Mouse (Mus musculus) ZHBTc4 (cell line): ENCODE measurements at regions not wholly inside any gene's neighbourhood (a gene's known extent, or its start where the extent isn't known, plus 50 kb on each side); places are given as distances from the start of the nearest gene placed in this dataset.

ENCODE experiments used
- DNase-seq: peaks from one replicate; pipeline ENCODE4 v3.0.0-alpha.2; 2011; ENCODE audit warnings: low read depth, low spot score

GRCm38 (mm10) chr5:7779827-7780226 lies 180.4 kb upstream of the Steap4 start:
- no peak for DNase-seq

DNA sequence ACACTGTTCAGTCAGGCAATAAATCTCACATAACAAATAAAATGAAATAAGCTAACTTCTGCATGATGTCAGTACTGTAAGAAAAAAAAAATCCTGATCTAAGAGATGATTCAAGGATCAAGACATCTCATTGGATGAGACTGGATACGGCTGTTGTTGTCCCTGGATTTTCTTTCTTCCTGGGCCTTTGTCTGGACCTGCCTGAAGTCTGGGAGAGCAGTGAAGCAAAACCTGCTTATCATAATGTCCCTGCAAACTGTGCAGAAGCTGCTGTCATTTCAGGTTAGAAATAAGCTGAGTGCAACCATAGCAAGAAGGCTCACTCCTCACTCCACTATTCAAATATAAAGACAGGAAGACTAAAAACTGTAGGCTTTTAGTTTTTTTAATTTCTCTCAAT lies 178.0 kb upstream of the Steap4 start:
- DNase-seq: no peak

DNA sequence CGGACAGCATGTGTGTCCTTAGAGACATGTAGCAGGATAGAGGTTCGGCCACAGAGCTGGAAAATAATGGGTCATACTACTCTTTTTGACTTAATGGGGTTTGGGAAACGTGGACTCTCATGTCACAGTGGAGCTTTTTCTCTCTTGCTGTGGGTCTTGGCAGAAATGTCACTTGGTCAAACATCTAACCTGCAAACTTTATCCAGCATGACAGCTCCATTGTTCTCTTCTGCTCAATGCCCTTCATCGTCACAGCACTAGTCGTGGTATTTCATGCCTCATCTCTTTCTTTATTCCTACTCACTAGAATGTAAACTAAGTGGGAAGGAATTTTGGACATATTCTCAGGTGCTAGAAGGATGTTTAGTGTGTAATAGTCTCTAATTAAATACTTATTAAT lies 171.9 kb upstream of the Steap4 start:
- no peak for DNase-seq

DNA sequence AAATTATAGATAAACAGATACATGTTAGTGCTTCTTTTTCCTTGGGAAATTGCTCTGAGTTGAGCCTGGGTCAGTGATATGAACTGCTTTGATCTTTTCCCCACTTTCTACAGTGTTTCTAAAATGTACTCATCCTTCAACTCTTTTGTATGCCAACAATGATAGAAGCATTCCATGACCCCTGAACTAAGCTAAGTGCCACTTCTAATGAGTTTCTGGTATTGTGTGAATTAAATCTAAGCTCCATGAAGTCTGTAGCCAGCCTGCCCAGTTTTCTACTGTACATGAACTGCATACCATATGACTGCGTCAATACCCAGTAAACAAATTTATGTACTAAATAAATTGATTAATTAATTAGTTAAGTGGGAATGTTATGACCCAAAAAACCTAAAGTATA lies 171.1 kb upstream of the Steap4 start:
- DNase-seq: no peak

GRCm38 (mm10) chr5:7820592-7820991 lies 139.7 kb upstream of the Steap4 start:
- DNase-seq: peak; percentile 44

GRCm38 (mm10) chr5:7821700-7822099 lies 138.6 kb upstream of the Steap4 start:
- no peak for DNase-seq

DNA sequence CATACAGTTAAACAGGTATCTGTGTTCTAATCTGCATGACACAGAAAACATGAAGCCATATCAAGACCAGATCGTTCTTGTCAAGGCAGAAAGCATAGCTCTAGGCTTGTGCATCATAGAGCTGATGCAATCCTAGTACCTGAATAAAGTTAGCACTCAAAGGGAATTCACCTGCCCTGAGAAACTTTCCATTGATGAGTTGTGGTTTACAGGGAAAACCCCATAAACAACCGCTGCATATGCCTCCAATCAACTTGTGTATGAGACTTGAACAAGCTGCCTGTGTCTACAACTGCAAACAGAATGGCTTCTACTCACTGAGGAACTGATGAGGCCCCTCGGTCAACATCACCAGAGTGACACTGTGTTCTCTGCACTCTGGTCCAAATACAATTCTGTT lies 130.6 kb upstream of the Steap4 start:
- DNase-seq: no peak

DNA sequence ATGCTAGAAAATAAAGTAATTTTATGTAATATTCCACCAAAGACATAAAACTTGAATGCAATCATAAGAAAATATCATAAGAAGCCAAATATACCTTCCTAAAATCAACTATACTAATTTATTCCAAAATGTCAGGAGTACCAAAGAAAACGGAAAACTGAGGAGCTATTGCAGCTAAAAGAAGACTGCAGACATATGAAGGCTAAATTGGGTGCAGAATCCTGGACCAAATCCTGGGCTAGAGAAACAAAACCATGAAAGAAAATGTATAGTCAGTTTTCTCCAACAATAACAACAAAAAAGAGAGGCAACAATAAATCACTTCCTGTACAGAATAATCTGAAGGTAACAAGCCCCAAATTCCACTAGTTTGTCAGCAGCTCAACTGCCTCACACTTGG lies 126.4 kb upstream of the Steap4 start:
- no peak for DNase-seq

GRCm38 (mm10) chr5:7863047-7863446 lies 97.2 kb upstream of the Steap4 start:
- DNase-seq: no peak

- DNase-seq: no peak
Observed at GRCm38 (mm10) chr5:7866041-7866641, 94.1 kb upstream of the Steap4 start.

GRCm38 (mm10) chr5:7899537-7899936 lies 60.7 kb upstream of the Steap4 start:
- peak; percentile 9 for DNase-seq
